Mouse (Mus musculus): ENCODE measurements around the gene Mpc1. TPM values are rescaled to one million over a fixed set of nuclear protein-coding genes. Genes with fewer than 3 reads are reported as not detected.
"Not testable (repeated sequence)": the region's sequence is repeated elsewhere in the genome, so short reads cannot be mapped to it uniquely, and the experiment has no call there.

The Mpc1 gene
- total RNA-seq, 2 experiments from 2014 or later = 250 to 257 TPM

GRCm38 (mm10) chr17:8337159-8337558 is 54.5 kb downstream of the Mpc1 start, which contains the start of gene Prr18:
Prr18 (plus strand) TSS chr17:8337459.
- DNase-seq = not testable (repeated sequence)

- no peak for DNase-seq
Measured at GRCm38 (mm10) chr17:8339666-8340374, 57.1 kb downstream of the Mpc1 start.

GRCm38 (mm10) chr17:8340407-8341359 is 58.0 kb downstream of the Mpc1 start:
- peak; percentile 31 for DNase-seq

- no peak for DNase-seq
Measured at GRCm38 (mm10) chr17:8341360-8341963, 58.8 kb downstream of the Mpc1 start.

- DNase-seq = no peak
Measured at GRCm38 (mm10) chr17:8342706-8343105, 60.0 kb downstream of the Mpc1 start.

- peak; percentile 16 for DNase-seq
Measured at GRCm38 (mm10) chr17:8343416-8343815, 60.7 kb downstream of the Mpc1 start.

Other genes starting within 250 kb of the Mpc1 start
- gene Gm49673, start 135.1 kb upstream of the Mpc1 start, total RNA-seq (2021) = under 1 TPM in 1 of 2 experiments, not detected in 1; 0.12 TPM
- gene Rnaset2a, start 134.8 kb upstream of the Mpc1 start, total RNA-seq (2021) = 10 to 100 TPM; 22.8 to 23.0 TPM
- gene Fgfr1op, start 117.4 kb upstream of the Mpc1 start, total RNA-seq (2021) = 10 to 100 TPM; 16.0 to 21.0 TPM
- not detected for gene Ccr6, start 46.9 kb upstream of the Mpc1 start, total RNA-seq (2021)
- 10 to 100 TPM; 28.6 to 31.6 TPM for gene Sft2d1, start 28.2 kb downstream of the Mpc1 start, total RNA-seq (2021)
- under 1 TPM; 0.17 to 0.18 TPM for gene Prr18, start 54.6 kb downstream of the Mpc1 start, total RNA-seq (2021)
- gene T2, start 73.1 kb downstream of the Mpc1 start, total RNA-seq (2021) = under 1 TPM; 0.48 to 0.56 TPM
- not detected for gene T, start 151.5 kb downstream of the Mpc1 start, total RNA-seq (2021)
- 1 to 10 TPM; 5.5 to 8.1 TPM for gene Pde10a, start 242.5 kb downstream of the Mpc1 start, total RNA-seq (2021)